Mouse (Mus musculus): ENCODE results near the gene Olfr776. TPM values are rescaled to one million over a fixed set of nuclear protein-coding genes. Genes with fewer than 3 reads are reported as not detected.
"Not testable (repeated sequence)": the region's sequence is repeated elsewhere in the genome, so short reads cannot be mapped to it uniquely, and the experiment has no call there.

Gene Olfr776
- polyA plus RNA-seq (2012; rRNA removed): not detected in 2 replicates

GRCm38 (mm10) chr10:129258827-129259226 lies at the start of gene Olfr776:
TSS of gene Olfr776 (plus strand) at chr10:129259127.
- DNase-seq (ENCODE audit: low spot score): no peak

DNA sequence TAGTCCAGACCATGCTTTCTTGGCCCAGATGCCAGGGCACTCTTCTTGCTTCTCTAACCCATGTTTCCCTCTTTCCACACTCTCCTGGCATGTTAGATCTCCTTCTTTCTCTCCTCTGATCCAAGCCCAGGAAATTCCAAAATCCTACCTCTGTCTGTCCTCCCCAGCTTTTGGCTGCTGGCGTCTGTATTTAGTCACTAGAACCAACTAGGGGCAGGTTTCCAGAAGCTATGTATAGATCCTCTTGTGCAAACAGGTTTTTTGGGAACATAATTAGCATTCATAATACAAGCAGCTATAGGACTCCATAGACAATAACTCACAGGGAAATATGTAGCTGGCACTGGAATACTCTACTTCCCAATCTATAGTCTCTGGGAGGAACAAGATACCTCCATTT lies 28.2 kb upstream of the Olfr776 start:
- no peak for DNase-seq (ENCODE audit: low spot score)

DNA sequence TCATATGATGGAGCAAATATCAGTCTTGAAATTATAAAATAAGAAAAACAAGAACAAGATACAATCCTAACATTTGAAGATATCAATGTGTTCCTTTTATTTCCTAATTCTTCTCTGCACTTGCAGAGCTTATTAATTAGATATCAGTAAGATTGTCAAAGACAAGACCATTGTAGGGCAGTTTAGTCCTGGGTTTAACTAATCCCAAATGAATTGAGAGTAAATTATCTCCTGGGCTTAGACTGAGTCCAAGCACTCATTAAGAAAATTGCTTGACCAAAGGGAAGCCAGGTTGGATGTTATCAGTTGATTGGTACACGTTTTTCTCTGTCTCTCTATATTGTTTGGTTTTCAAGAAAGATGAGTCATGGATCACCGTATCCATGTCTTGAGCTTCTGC lies 23.0 kb upstream of the Olfr776 start, which contains the start of gene Olfr774:
TSS of gene Olfr774 (plus strand) at position 301 of the 400 bp plus-strand sequence.
- DNase-seq (ENCODE audit: low spot score): no peak

- no peak for DNase-seq (ENCODE audit: low spot score)
These were observed 10.8 kb upstream of the Olfr776 start, which contains the start of gene Olfr775 for GRCm38 (mm10) chr10:129248112-129248511. TSS of gene Olfr775 (plus strand) at chr10:129248412.

GRCm38 (mm10) chr10:129271081-129271535 lies 12.2 kb downstream of the Olfr776 start, which contains the start of gene Olfr777:
TSS of gene Olfr777 (minus strand) at chr10:129271485.
- DNase-seq (ENCODE audit: low spot score): no peak

GRCm38 (mm10) chr10:129312973-129313372 lies 54.0 kb downstream of the Olfr776 start:
- DNase-seq (ENCODE audit: low spot score): not testable (repeated sequence)

- not testable (repeated sequence) for DNase-seq (ENCODE audit: low spot score)
These were observed 54.6 kb downstream of the Olfr776 start for GRCm38 (mm10) chr10:129313521-129313920.

Other genes with a start within 250 kb of the Olfr776 start
- not detected in 2 replicates for gene Olfr763, start 248.3 kb upstream of the Olfr776 start, polyA plus RNA-seq (2012; rRNA removed)
- gene Olfr764-ps1, start 219.2 kb upstream of the Olfr776 start, polyA plus RNA-seq (2012; rRNA removed): not detected in 2 replicates
- not detected in 2 replicates for gene Olfr765, start 209.1 kb upstream of the Olfr776 start, polyA plus RNA-seq (2012; rRNA removed)
- gene Olfr766-ps1, start 190.2 kb upstream of the Olfr776 start, polyA plus RNA-seq (2012; rRNA removed): not detected in 2 replicates
- not detected in 2 replicates for gene Olfr767, start 176.2 kb upstream of the Olfr776 start, polyA plus RNA-seq (2012; rRNA removed)
- not detected in 2 replicates for gene Olfr768, start 159.8 kb upstream of the Olfr776 start, polyA plus RNA-seq (2012; rRNA removed)
- gene Olfr769, start 141.3 kb upstream of the Olfr776 start, polyA plus RNA-seq (2012; rRNA removed): not detected in 2 replicates
- gene Olfr770, start 120.1 kb upstream of the Olfr776 start, polyA plus RNA-seq (2012; rRNA removed): not detected in 2 replicates
- not detected in 2 replicates for gene Olfr771, start 94.4 kb upstream of the Olfr776 start, polyA plus RNA-seq (2012; rRNA removed)
- gene Olfr772, start 81.2 kb upstream of the Olfr776 start, polyA plus RNA-seq (2012; rRNA removed): not detected in 2 replicates
- gene Olfr773, start 71.7 kb upstream of the Olfr776 start, polyA plus RNA-seq (2012; rRNA removed): not detected in 2 replicates
- gene Olfr774, start 22.9 kb upstream of the Olfr776 start, polyA plus RNA-seq (2012; rRNA removed): not detected in 2 replicates
- gene Olfr775, start 10.7 kb upstream of the Olfr776 start, polyA plus RNA-seq (2012; rRNA removed): not detected in 2 replicates
- not detected in 2 replicates for gene Olfr777, start 12.4 kb downstream of the Olfr776 start, polyA plus RNA-seq (2012; rRNA removed)
- gene Olfr780, start 59.0 kb downstream of the Olfr776 start, polyA plus RNA-seq (2012; rRNA removed): not detected in 2 replicates
- gene Olfr781, start 69.7 kb downstream of the Olfr776 start, polyA plus RNA-seq (2012; rRNA removed): not detected in 2 replicates
- not detected in 2 replicates for gene Olfr782, start 89.7 kb downstream of the Olfr776 start, polyA plus RNA-seq (2012; rRNA removed)
- 0.03 and 0.06 TPM in 2 replicates for gene Olfr784, start 125.0 kb downstream of the Olfr776 start, polyA plus RNA-seq (2012; rRNA removed)
- gene Olfr785, start 146.3 kb downstream of the Olfr776 start, polyA plus RNA-seq (2012; rRNA removed): not detected in 2 replicates
- not detected in 2 replicates for gene Olfr786, start 168.2 kb downstream of the Olfr776 start, polyA plus RNA-seq (2012; rRNA removed)
- not detected in 2 replicates for gene Olfr787, start 202.7 kb downstream of the Olfr776 start, polyA plus RNA-seq (2012; rRNA removed)
- gene Olfr788, start 211.9 kb downstream of the Olfr776 start, polyA plus RNA-seq (2012; rRNA removed): not detected in 2 replicates
- gene Olfr789, start 225.6 kb downstream of the Olfr776 start, polyA plus RNA-seq (2012; rRNA removed): not detected in 2 replicates
- not detected in 2 replicates for gene Olfr790, start 239.4 kb downstream of the Olfr776 start, polyA plus RNA-seq (2012; rRNA removed)

All from urinary bladder, adult 2 months (tissue).